Mouse (Mus musculus): Measurements from ENCODE around the gene Cadm4. TPM values are rescaled to one million over a fixed set of nuclear protein-coding genes. Genes with fewer than 3 reads are reported as not detected.

Gene Cadm4
- total RNA-seq, 1 experiment: 10.8 TPM

- in situ Hi-C loops (cut with MboI; ENCODE audit: low sequenced_read_pairs in 2 of 2, unreplicated experiment in 2 of 2): no loop called here
- peak; percentile 99 for DNase-seq (ENCODE audit: low read depth, low spot score)
- TF ChIP-seq HCFC1 (IDR thresholded peaks at IDR 0.05; ENCODE audit: borderline replicate concordance, insufficient read depth, low read length) (peak; percentile 96), CHD2 (IDR thresholded peaks at IDR 0.05; ENCODE audit: low read depth, low read length) (no peak)
- H3K9ac ChIP-seq (ENCODE audit: insufficient read depth, low read depth, low read length, poor library complexity, severe bottlenecking): peak within 1 kb of the TSS; percentile 72
- H3K27ac ChIP-seq (ENCODE audit: insufficient read depth, low read depth, low read length, poor library complexity, severe bottlenecking): peak within 1 kb of the TSS; percentile 32; the same call in 1 of the 2 replicates
- peak within 1 kb of the TSS; percentile 71 to 80 for H3K4me3 ChIP-seq (ENCODE audit: insufficient read depth in 1 of 2, low read depth in 1 of 2, low read length in 2 of 2, poor library complexity in 1 of 2, severe bottlenecking in 1 of 2)
- H3K4me1 ChIP-seq (ENCODE audit: control insufficient read depth in 2 of 2, insufficient read depth in 2 of 2, low read length in 2 of 2, poor library complexity in 1 of 2): peaks cover 2% of the 10 kb centered on the region in 2 experiments; a peak in 1 of 4 replicates
- no peaks in the 10 kb centered on the region for H3K36me3 ChIP-seq (ENCODE audit: control insufficient read depth, insufficient read depth, low read length, poor library complexity, severe bottlenecking)
- no peaks in the 10 kb centered on the region for H3K9me3 ChIP-seq (ENCODE audit: control insufficient read depth, insufficient read depth, low read depth, low read length)
Observed at GRCm38 (mm10) chr7:24530062-24530931, 48.5 kb downstream of the Cadm4 start, which contains the start of gene Irgq. Gene Irgq (plus strand): TSS chr7:24530689.

GRCm38 (mm10) chr7:24531211-24531971 is 49.6 kb downstream of the Cadm4 start:
- in situ Hi-C loops (cut with MboI; ENCODE audit: low sequenced_read_pairs in 2 of 2, unreplicated experiment in 2 of 2): no loop called here
- H3K27ac ChIP-seq (ENCODE audit: insufficient read depth, low read depth, low read length, poor library complexity, severe bottlenecking): no peak overlapping the region
- H3K9me3 ChIP-seq (ENCODE audit: control insufficient read depth, insufficient read depth, low read depth, low read length): no peaks in the 10 kb centered on the region
- TF ChIP-seq CHD2 (IDR thresholded peaks at IDR 0.05; ENCODE audit: low read depth, low read length) (no peak), HCFC1 (IDR thresholded peaks at IDR 0.05; ENCODE audit: borderline replicate concordance, insufficient read depth, low read length) (peak; percentile 4; the same call in 1 of the 2 replicates)
- no peak for DNase-seq (ENCODE audit: low read depth, low spot score)
- no peaks in the 10 kb centered on the region for H3K36me3 ChIP-seq (ENCODE audit: control insufficient read depth, insufficient read depth, low read length, poor library complexity, severe bottlenecking)
- H3K4me3 ChIP-seq (ENCODE audit: insufficient read depth in 1 of 2, low read depth in 1 of 2, low read length in 2 of 2, poor library complexity in 1 of 2, severe bottlenecking in 1 of 2): peak overlapping the region; percentile 62 to 63
- peaks cover 2% of the 10 kb centered on the region in 2 experiments; a peak in 1 of 4 replicates for H3K4me1 ChIP-seq (ENCODE audit: control insufficient read depth in 2 of 2, insufficient read depth in 2 of 2, low read length in 2 of 2, poor library complexity in 1 of 2)
- peak overlapping the region; percentile 65 for H3K9ac ChIP-seq (ENCODE audit: insufficient read depth, low read depth, low read length, poor library complexity, severe bottlenecking)

- Histone ChIP-seq H3K27ac (ENCODE audit: insufficient read depth, low read depth, low read length, poor library complexity, severe bottlenecking) (no peak overlapping the region), H3K9ac (ENCODE audit: insufficient read depth, low read depth, low read length, poor library complexity, severe bottlenecking) (peak overlapping the region; percentile 51), H3K4me1 (ENCODE audit: control insufficient read depth in 2 of 2, insufficient read depth in 2 of 2, low read length in 2 of 2, poor library complexity in 1 of 2) (peaks cover 2% of the 10 kb centered on the region in 2 experiments; a peak in 1 of 4 replicates), H3K36me3 (ENCODE audit: control insufficient read depth, insufficient read depth, low read length, poor library complexity, severe bottlenecking) (no peaks in the 10 kb centered on the region), H3K4me3 (ENCODE audit: insufficient read depth in 1 of 2, low read depth in 1 of 2, low read length in 2 of 2, poor library complexity in 1 of 2, severe bottlenecking in 1 of 2) (peak overlapping the region; percentile 61 to 69), H3K9me3 (ENCODE audit: control insufficient read depth, insufficient read depth, low read depth, low read length) (no peaks in the 10 kb centered on the region)
- no peak for DNase-seq (ENCODE audit: low read depth, low spot score)
- in situ Hi-C loops (cut with MboI; ENCODE audit: low sequenced_read_pairs in 2 of 2, unreplicated experiment in 2 of 2): no loop called here
- TF ChIP-seq ZC3H11A (IDR thresholded peaks at IDR 0.05; ENCODE audit: borderline replicate concordance, low read depth, low read length) (no peak), MAFK (IDR thresholded peaks at IDR 0.05; ENCODE audit: insufficient read depth, low read depth, low read length) (no peak), HCFC1 (IDR thresholded peaks at IDR 0.05; ENCODE audit: borderline replicate concordance, insufficient read depth, low read length) (no peak), ZNF384 (IDR thresholded peaks at IDR 0.05; ENCODE audit: low read depth, low read length) (no peak), CHD2 (IDR thresholded peaks at IDR 0.05; ENCODE audit: low read depth, low read length) (no peak)
Observed at GRCm38 (mm10) chr7:24533031-24533571, 51.3 kb downstream of the Cadm4 start.

GRCm38 (mm10) chr7:24533806-24534205 is 52.0 kb downstream of the Cadm4 start:
- H3K4me3 ChIP-seq (ENCODE audit: insufficient read depth in 1 of 2, low read depth in 1 of 2, low read length in 2 of 2, poor library complexity in 1 of 2, severe bottlenecking in 1 of 2): peak overlapping the region; percentile 61 to 69
- TF ChIP-seq ZNF384 (IDR thresholded peaks at IDR 0.05; ENCODE audit: low read depth, low read length) (no peak), MAFK (IDR thresholded peaks at IDR 0.05; ENCODE audit: insufficient read depth, low read depth, low read length) (no peak), HCFC1 (IDR thresholded peaks at IDR 0.05; ENCODE audit: borderline replicate concordance, insufficient read depth, low read length) (no peak), ZC3H11A (IDR thresholded peaks at IDR 0.05; ENCODE audit: borderline replicate concordance, low read depth, low read length) (no peak), CHD2 (IDR thresholded peaks at IDR 0.05; ENCODE audit: low read depth, low read length) (no peak)
- in situ Hi-C loops (cut with MboI; ENCODE audit: low sequenced_read_pairs in 2 of 2, unreplicated experiment in 2 of 2): no loop called here
- H3K9ac ChIP-seq (ENCODE audit: insufficient read depth, low read depth, low read length, poor library complexity, severe bottlenecking): peak overlapping the region; percentile 51
- no peaks in the 10 kb centered on the region for H3K9me3 ChIP-seq (ENCODE audit: control insufficient read depth, insufficient read depth, low read depth, low read length)
- H3K36me3 ChIP-seq (ENCODE audit: control insufficient read depth, insufficient read depth, low read length, poor library complexity, severe bottlenecking): no peaks in the 10 kb centered on the region
- peaks cover 2 to 4% of the 10 kb centered on the region in 2 experiments; a peak in 1 of 4 replicates for H3K4me1 ChIP-seq (ENCODE audit: control insufficient read depth in 2 of 2, insufficient read depth in 2 of 2, low read length in 2 of 2, poor library complexity in 1 of 2)
- H3K27ac ChIP-seq (ENCODE audit: insufficient read depth, low read depth, low read length, poor library complexity, severe bottlenecking): no peak overlapping the region
- no peak for DNase-seq (ENCODE audit: low read depth, low spot score)
